Mouse (Mus musculus): Measurements from ENCODE around the gene Gm4792.

DNA sequence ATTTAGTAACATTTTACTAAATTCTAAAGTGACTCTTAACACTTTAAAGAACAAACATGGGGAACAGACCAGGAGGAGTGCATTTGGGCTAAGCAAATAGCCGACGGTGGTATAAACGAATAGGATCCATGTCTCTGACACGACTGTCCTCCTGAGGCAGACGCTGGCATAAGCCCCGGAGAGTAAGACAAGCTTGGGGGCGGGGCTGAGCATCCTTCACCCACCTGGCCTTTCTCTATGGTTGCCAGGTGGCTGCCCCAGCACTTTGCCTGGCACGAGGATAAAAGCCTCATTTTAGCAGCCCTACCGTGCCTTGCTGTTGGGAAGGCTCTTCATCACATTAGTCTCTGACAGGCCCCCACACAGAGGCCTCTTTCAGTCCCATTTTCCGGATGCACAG is 48.8 kb upstream of the Gm4792 start:
- TF ChIP-seq CTCF (IDR thresholded peaks at IDR 0.05; ENCODE audit: low read depth, low read length), result no peak
- no peak for TF ChIP-seq POLR2AphosphoS5 (IDR thresholded peaks at IDR 0.05; ENCODE audit: insufficient replicate concordance, low read depth, low read length)
- no peak for TF ChIP-seq GATA1 (IDR thresholded peaks at IDR 0.05; ENCODE audit: borderline replicate concordance, low read length)
- no peak for TF ChIP-seq TAL1 (conservative IDR thresholded peaks at IDR 0.05; ENCODE audit: low read depth, low read length)
- no peak for TF ChIP-seq GATA2 (IDR thresholded peaks at IDR 0.05; ENCODE audit: borderline replicate concordance, low read depth, low read length)
